Mouse (Mus musculus): ENCODE data around the gene Rnf126. TPM values are rescaled to one million over a fixed set of nuclear protein-coding genes. Genes with fewer than 3 reads are reported as not detected.

Rnf126 gene
- polyA plus RNA-seq, 1 experiment from 2014 or later, result 101 TPM

DNA sequence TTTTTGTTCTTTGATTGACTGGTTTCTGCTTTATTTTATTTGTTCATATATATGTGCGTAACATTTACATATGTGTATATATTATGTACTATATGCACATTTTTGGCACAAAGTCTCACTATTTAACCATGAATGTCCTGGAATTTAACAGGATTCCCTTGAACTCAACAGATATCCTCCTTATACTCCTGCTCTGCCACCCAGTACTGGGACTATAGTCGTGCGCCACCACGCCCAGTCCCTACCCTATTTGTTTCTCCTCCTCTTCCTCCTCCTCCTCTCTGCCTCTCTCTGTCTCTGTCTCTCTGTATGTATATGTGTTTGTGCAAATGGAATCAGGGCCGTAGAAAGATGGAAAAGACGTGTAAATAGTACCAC lies 20.0 kb downstream of the Rnf126 start:
- H3K27ac ChIP-seq (ENCODE audit: low read depth, low read length), result no peak overlapping the region
- H3K4me2 ChIP-seq (ENCODE audit: low read depth), result peak overlapping the region; percentile 60
- ATAC-seq (ENCODE audit: insufficient read depth, low FRiP score, low TSS enrichment) (peak; percentile 58), DNase-seq (ENCODE audit: low spot score) (no peak)
- H3K4me1 ChIP-seq (ENCODE audit: control insufficient read depth, insufficient read depth, low read length), result peaks cover 3% of the 10 kb centered on the region; the same call in 1 of the 2 replicates
- peaks cover 4% of the 10 kb centered on the region for H3K36me3 ChIP-seq (ENCODE audit: control insufficient read depth, insufficient read depth, low read length)
- 24% methylated on average over 6 of the region's 6 CpGs for WGBS
- no peak overlapping the region; the same call in 1 of the 2 replicates for H3K4me3 ChIP-seq (ENCODE audit: low read depth, low read length)
- no peaks in the 10 kb centered on the region for H3K9me3 ChIP-seq (ENCODE audit: control insufficient read depth, low read length)
- H3K27me3 ChIP-seq (ENCODE audit: control insufficient read depth, insufficient read depth, low read length), result no peaks in the 10 kb centered on the region
- no peak overlapping the region; the same call in 1 of the 2 replicates for H3K9ac ChIP-seq (ENCODE audit: low read length)

- H3K4me2 ChIP-seq (ENCODE audit: low read depth), result peak within 1 kb of the TSS; percentile 60
- peak within 1 kb of the TSS; percentile 41 for H3K9ac ChIP-seq (ENCODE audit: low read length)
- H3K4me3 ChIP-seq (ENCODE audit: low read depth, low read length), result peak within 1 kb of the TSS; percentile 60
- H3K36me3 ChIP-seq (ENCODE audit: control insufficient read depth, insufficient read depth, low read length), result peaks cover 9% of the 10 kb centered on the region
- DNase-seq (ENCODE audit: low spot score), result peak; percentile 96
- H3K9me3 ChIP-seq (ENCODE audit: control insufficient read depth, low read length), result no peaks in the 10 kb centered on the region
- H3K27me3 ChIP-seq (ENCODE audit: control insufficient read depth, insufficient read depth, low read length), result no peaks in the 10 kb centered on the region
- H3K4me1 ChIP-seq (ENCODE audit: control insufficient read depth, insufficient read depth, low read length), result peaks cover 3% of the 10 kb centered on the region; the same call in 1 of the 2 replicates
- no peak within 1 kb of the TSS for H3K27ac ChIP-seq (ENCODE audit: low read depth, low read length)
- peak; percentile 93 for ATAC-seq (ENCODE audit: insufficient read depth, low FRiP score, low TSS enrichment)
- 4% methylated on average over 38 of the region's 38 CpGs for WGBS
Measured at GRCm38 (mm10) chr10:79745898-79746773, 20.6 kb downstream of the Rnf126 start, which contains the start of gene Polrmt. Gene Polrmt (minus strand): TSS chr10:79746581.

- no peak overlapping the region for H3K9ac ChIP-seq (ENCODE audit: low read length)
- no peak for DNase-seq (ENCODE audit: low spot score)
- ATAC-seq (ENCODE audit: insufficient read depth, low FRiP score, low TSS enrichment), result no peak
- no peak overlapping the region for H3K27ac ChIP-seq (ENCODE audit: low read depth, low read length)
- H3K36me3 ChIP-seq (ENCODE audit: control insufficient read depth, insufficient read depth, low read length), result peaks cover 16% of the 10 kb centered on the region
- no peaks in the 10 kb centered on the region for H3K27me3 ChIP-seq (ENCODE audit: control insufficient read depth, insufficient read depth, low read length)
- WGBS, result 96% methylated on average over 3 of the region's 3 CpGs
- H3K4me2 ChIP-seq (ENCODE audit: low read depth), result peak overlapping the region; percentile 60
- no peaks in the 10 kb centered on the region for H3K9me3 ChIP-seq (ENCODE audit: control insufficient read depth, low read length)
- H3K4me3 ChIP-seq (ENCODE audit: low read depth, low read length), result 0 out of 2 replicates have a peak overlapping the region, but pooled peaks have one; percentile 60
- H3K4me1 ChIP-seq (ENCODE audit: control insufficient read depth, insufficient read depth, low read length), result peaks cover 3% of the 10 kb centered on the region; the same call in 1 of the 2 replicates
Measured at GRCm38 (mm10) chr10:79745411-79745810, 21.3 kb downstream of the Rnf126 start.

DNA sequence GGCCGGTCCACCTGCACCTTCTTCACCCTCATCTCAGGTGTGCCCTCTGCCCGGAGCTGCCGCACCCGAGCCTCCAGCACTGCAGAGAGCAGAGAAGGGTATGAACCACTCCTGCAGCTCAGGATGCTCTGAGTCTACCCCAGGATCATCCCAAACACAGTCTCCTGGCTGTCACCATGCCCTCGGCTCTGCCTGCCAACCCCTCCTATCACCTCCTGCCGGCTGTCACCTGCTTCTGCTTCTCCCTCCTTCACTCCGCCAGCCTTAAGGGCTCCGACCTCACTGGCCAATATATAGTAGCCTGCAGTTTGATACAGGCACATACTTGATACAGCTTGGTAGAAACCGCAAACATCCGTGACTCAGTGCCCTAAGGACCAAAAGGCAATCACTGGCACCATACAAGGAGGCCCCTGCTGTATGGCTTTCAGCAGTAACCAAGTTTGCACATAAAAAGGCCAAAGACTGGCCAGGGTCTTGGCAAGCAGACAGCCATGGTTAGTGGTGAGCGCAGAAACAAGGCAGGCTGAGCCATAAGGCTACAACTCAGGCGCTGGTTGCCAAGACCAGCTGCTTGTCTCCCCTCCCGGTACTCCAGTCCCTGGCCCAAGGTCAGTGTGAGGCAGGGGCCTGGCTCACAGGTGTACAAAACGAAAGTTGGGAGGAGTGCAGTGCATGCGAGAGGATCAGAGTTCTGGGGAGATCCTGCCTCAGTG lies 22.9 kb downstream of the Rnf126 start:
- H3K27ac ChIP-seq (ENCODE audit: low read depth, low read length), result no peak overlapping the region
- H3K4me3 ChIP-seq (ENCODE audit: low read depth, low read length), result no peak overlapping the region
- WGBS, result 95% methylated on average over 15 of the region's 15 CpGs
- ATAC-seq (ENCODE audit: insufficient read depth, low FRiP score, low TSS enrichment), result no peak
- no peak overlapping the region for H3K9ac ChIP-seq (ENCODE audit: low read length)
- H3K4me1 ChIP-seq (ENCODE audit: control insufficient read depth, insufficient read depth, low read length), result peaks cover 3% of the 10 kb centered on the region; the same call in 1 of the 2 replicates
- H3K36me3 ChIP-seq (ENCODE audit: control insufficient read depth, insufficient read depth, low read length), result peaks cover 31% of the 10 kb centered on the region
- peaks cover 10% of the 10 kb centered on the region; the same call in 1 of the 2 replicates for H3K9me3 ChIP-seq (ENCODE audit: control insufficient read depth, low read length)
- DNase-seq (ENCODE audit: low spot score), result no peak
- H3K4me2 ChIP-seq (ENCODE audit: low read depth), result no peak overlapping the region
- H3K27me3 ChIP-seq (ENCODE audit: control insufficient read depth, insufficient read depth, low read length), result no peaks in the 10 kb centered on the region

- no peak for DNase-seq (ENCODE audit: low spot score)
- WGBS, result 90% methylated on average over 11 of the region's 11 CpGs
Measured at GRCm38 (mm10) chr10:79743161-79743560, 23.6 kb downstream of the Rnf126 start.

GRCm38 (mm10) chr10:79740863-79741262 lies 25.9 kb downstream of the Rnf126 start:
- Histone ChIP-seq H3K4me3 (ENCODE audit: low read depth, low read length) (no peak overlapping the region), H3K27me3 (ENCODE audit: control insufficient read depth, insufficient read depth, low read length) (no peaks in the 10 kb centered on the region), H3K9me3 (ENCODE audit: control insufficient read depth, low read length) (peaks cover 13% of the 10 kb centered on the region; the same call in 1 of the 2 replicates), H3K9ac (ENCODE audit: low read length) (no peak overlapping the region), H3K4me1 (ENCODE audit: control insufficient read depth, insufficient read depth, low read length) (peaks cover 3% of the 10 kb centered on the region; the same call in 1 of the 2 replicates), H3K4me2 (ENCODE audit: low read depth) (no peak overlapping the region), H3K36me3 (ENCODE audit: control insufficient read depth, insufficient read depth, low read length) (peaks cover 59% of the 10 kb centered on the region), H3K27ac (ENCODE audit: low read depth, low read length) (no peak overlapping the region)
- DNase-seq (ENCODE audit: low spot score) (peak; percentile 28), ATAC-seq (ENCODE audit: insufficient read depth, low FRiP score, low TSS enrichment) (no peak)
- 68% methylated on average over 11 of the region's 11 CpGs for WGBS

More at GRCm38 (mm10) chr10:79743161-79743560, 23.6 kb downstream of the Rnf126 start:
- H3K36me3 ChIP-seq (ENCODE audit: control insufficient read depth, insufficient read depth, low read length), result peaks cover 38% of the 10 kb centered on the region
- no peak overlapping the region for H3K4me2 ChIP-seq (ENCODE audit: low read depth)
- H3K27ac ChIP-seq (ENCODE audit: low read depth, low read length), result no peak overlapping the region
- H3K9ac ChIP-seq (ENCODE audit: low read length), result no peak overlapping the region
- H3K27me3 ChIP-seq (ENCODE audit: control insufficient read depth, insufficient read depth, low read length), result no peaks in the 10 kb centered on the region
- peaks cover 13% of the 10 kb centered on the region; the same call in 1 of the 2 replicates for H3K9me3 ChIP-seq (ENCODE audit: control insufficient read depth, low read length)
- peaks cover 3% of the 10 kb centered on the region; the same call in 1 of the 2 replicates for H3K4me1 ChIP-seq (ENCODE audit: control insufficient read depth, insufficient read depth, low read length)
- no peak for ATAC-seq (ENCODE audit: insufficient read depth, low FRiP score, low TSS enrichment)
- H3K4me3 ChIP-seq (ENCODE audit: low read depth, low read length), result no peak overlapping the region

- Histone ChIP-seq H3K4me2 (ENCODE audit: low read depth) (no peak overlapping the region), H3K27me3 (ENCODE audit: control insufficient read depth, insufficient read depth, low read length) (peaks cover 3% of the 10 kb centered on the region; the same call in 1 of the 2 replicates), H3K4me1 (ENCODE audit: control insufficient read depth, insufficient read depth, low read length) (no peaks in the 10 kb centered on the region), H3K27ac (ENCODE audit: low read depth, low read length) (no peak overlapping the region), H3K36me3 (ENCODE audit: control insufficient read depth, insufficient read depth, low read length) (peaks cover 61% of the 10 kb centered on the region), H3K4me3 (ENCODE audit: low read depth, low read length) (no peak overlapping the region), H3K9ac (ENCODE audit: low read length) (no peak overlapping the region), H3K9me3 (ENCODE audit: control insufficient read depth, low read length) (peaks cover 13% of the 10 kb centered on the region; the same call in 1 of the 2 replicates)
- ATAC-seq (ENCODE audit: insufficient read depth, low FRiP score, low TSS enrichment) (no peak), DNase-seq (ENCODE audit: low spot score) (no peak)
- 95% methylated on average over 27 of the region's 28 CpGs for WGBS
Measured at GRCm38 (mm10) chr10:79739234-79739633, 27.5 kb downstream of the Rnf126 start.

GRCm38 (mm10) chr10:79738259-79738658 lies 28.5 kb downstream of the Rnf126 start:
- Histone ChIP-seq H3K4me2 (ENCODE audit: low read depth) (no peak overlapping the region), H3K9me3 (ENCODE audit: control insufficient read depth, low read length) (peaks cover 13% of the 10 kb centered on the region; the same call in 1 of the 2 replicates), H3K27ac (ENCODE audit: low read depth, low read length) (no peak overlapping the region), H3K27me3 (ENCODE audit: control insufficient read depth, insufficient read depth, low read length) (peaks cover 3% of the 10 kb centered on the region; the same call in 1 of the 2 replicates), H3K4me3 (ENCODE audit: low read depth, low read length) (no peak overlapping the region), H3K9ac (ENCODE audit: low read length) (no peak overlapping the region), H3K4me1 (ENCODE audit: control insufficient read depth, insufficient read depth, low read length) (no peaks in the 10 kb centered on the region), H3K36me3 (ENCODE audit: control insufficient read depth, insufficient read depth, low read length) (peaks cover 59% of the 10 kb centered on the region)
- ATAC-seq (ENCODE audit: insufficient read depth, low FRiP score, low TSS enrichment) (no peak), DNase-seq (ENCODE audit: low spot score) (peak; percentile 48)
- 89% methylated on average over 10 of the region's 10 CpGs for WGBS
